Mouse (Mus musculus) frontal cortex, postnatal 10 days (tissue): Measurements from ENCODE around the gene Cdc42bpg.

Experiments used
- DNase-seq, 2 experiments: peaks; one replicate each; pipeline ENCODE4 v3.0.0; 2022; ENCODE audit warnings: low spot score in 2 of 2, mixed read lengths in 1 of 2

The Cdc42bpg gene

DNA sequence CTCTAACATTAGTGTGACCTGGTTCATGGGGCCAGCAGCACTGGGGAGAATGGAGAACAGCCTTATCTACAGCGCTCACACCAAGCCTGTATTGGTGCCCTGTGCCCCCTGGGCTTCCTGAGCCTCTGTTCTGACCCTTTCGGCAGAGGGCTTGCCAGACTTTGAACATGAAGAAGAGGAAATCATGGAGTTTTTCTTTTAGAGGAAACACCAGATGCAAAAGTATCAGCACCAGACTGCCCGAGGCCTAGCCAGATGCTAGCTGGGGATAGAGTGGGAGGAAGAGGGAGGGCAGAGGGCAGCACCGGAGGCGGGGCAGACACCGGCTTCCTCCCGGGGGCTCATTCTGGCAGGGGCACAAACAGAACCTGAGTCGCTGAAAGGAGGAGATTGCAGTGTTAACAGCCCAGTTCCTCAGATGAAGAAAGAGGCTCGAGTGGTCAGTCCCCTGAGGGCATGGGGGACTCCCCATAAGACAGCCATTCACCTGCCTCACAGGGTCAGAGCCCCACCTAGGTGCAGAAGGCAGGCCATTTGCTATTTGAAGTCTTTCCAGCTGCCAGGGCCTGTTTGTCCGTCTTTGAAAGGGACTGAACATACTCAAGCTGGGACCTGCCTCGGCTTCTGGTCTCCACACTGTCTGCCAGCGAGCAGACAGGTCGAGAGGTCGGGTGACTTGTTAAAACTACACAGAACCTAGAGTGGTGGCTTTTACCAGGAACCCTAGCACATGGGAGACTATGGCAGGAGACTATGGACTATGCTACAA, 43.1 kb downstream of the Cdc42bpg start:
- no peak for DNase-seq

DNA sequence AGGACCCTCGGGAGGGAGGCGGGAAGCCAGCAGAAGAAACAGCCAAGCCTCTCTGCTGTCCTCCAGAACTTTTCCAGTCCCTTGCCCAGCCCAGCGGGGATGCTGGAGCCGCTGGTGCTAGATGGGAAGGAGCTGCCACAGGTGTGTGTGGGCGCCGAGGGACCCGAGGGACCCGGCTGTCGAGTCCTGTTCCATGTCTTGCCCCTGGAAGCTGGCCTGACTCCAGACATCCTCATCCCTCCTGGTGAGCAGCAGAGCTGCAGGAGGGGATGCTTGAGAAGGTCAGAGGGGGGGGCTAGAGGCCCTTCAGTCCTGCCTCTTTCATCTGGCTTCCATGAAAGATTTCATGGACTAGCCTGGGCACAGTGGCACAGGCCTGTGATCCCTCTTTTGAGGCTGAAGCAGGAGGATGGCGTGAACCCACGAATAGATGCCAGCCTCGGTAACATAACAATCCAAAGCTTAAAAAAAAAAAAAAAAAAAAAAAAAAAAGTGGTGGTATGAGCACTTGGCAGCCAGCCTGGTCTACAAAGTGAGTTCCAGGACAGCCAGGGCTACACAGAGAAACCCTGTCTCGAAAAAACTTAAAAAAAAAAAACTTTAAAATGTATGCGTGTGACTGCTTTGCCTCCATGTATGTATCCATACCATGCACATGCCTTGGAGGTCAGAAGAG, 45.3 kb downstream of the Cdc42bpg start:
- DNase-seq, result no peak

DNA sequence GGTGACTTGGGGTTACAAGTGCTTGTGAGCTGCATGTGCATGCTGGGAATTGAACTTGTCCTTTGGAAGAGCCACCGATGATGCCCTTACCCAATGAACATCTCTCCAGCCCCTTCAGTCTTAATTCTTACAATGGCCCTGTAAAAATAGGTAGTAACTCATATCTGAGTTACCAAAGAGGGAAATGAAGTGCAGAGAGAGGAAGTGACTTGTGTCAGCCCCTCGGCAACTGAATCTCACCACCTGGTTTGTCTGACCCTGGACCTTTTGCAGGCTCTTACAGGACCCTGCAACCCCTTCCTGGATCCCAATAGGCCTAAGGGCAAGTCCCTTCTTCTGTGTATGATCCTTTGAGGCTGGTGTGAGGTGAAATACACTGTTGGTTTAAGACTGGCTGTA, 45.9 kb downstream of the Cdc42bpg start:
- DNase-seq, result no peak

DNA sequence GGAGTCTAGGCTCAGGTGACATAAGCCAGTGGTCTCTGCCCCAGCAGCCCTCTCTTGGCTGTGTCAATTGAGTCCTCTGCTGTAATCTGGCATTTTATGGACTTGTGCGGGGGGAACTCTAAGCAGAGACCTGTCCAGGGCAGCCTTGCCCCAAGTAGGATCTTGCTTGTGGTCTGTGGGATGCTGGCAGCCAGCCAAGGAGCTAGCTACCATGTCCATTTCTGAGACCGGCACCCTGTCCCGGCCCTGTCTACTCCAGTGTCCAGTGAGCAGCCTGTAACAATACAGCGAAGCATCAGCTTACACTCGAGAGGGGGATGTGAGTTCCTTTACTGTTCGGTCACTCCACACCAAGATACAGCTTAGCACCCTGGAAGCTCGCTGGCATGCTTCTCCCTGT, 47.8 kb downstream of the Cdc42bpg start:
- no peak for DNase-seq

DNA sequence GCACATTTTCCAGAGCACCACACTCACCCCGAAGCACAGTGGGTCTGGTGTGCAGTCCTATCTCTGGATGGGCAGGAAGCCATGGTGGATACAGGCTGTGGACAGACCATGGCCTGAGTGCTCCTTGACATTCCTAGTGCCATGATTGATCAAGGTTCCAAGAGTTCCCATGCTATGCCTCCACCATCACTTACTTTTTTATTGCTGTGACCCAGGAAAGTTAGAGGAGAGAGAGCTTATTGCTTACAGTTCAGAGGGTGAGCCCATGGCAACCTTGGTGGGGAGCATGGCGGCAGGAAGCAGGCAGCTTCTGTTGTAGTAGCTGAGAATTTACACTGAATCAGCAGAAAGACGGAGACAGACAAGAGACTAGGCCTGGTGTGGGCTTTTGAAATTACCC, 55.0 kb downstream of the Cdc42bpg start:
- no peak for DNase-seq

DNA sequence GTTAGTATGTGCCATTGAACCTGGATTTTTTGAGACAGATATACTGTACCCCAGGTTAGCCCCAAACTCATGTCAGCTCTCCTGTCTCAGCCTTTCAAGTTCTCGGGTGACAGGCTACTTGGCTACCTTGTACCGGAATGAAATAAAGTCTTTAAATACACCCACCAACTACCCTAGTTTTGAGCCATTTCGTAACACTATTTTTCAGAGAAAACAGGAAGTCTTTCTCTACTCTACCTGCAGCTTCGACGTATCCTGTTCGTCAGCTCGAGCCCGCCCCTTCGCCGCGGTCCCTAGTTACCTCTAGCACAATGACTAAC, 56.8 kb downstream of the Cdc42bpg start:
- no peak for DNase-seq

DNA sequence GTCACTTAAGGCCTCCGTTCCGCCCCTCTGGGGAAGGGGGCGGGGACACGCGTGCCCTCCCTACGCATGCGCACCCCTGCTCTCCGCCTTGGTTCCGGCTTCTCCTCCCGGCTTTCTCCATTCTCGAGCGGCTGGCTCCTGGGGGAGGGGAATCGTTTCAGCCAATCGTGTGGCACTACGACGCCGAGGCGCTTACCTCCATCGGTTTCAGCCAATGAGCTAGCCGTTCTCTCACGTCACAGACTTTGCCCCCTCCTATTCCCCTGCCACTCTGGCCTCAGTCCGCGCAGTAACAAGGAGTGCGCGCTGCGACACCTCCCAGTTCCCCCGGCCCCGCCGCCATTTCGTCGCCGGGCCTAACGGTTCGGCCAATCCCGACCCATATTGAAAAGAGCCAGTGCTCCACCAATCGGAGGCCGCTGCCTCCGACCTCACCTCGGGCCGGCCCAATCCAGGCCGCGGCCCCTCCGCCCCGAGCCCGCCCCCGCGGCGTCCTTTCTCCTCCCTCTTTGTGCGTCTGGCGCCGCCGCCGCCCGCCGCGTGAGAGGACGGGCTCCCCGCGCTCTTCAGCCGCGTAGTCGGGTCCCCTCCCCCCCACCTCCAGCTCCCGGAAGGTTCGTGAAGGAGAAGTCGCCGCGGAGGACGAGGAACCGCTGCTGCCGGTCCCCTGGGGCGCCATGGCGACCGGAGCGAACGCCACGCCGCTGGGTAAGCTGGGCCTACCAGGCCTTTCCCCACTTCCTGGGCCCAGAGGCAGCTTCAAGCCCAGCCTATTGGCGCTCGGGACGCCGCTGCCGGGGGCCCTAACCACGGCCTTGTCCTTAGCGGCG, 57.4 kb downstream of the Cdc42bpg start, which contains the start of gene Sf1:
Sf1 (plus strand) TSS at position 280 of the 830 bp plus-strand sequence.
- DNase-seq, result peak; percentile 99 to 100

DNA sequence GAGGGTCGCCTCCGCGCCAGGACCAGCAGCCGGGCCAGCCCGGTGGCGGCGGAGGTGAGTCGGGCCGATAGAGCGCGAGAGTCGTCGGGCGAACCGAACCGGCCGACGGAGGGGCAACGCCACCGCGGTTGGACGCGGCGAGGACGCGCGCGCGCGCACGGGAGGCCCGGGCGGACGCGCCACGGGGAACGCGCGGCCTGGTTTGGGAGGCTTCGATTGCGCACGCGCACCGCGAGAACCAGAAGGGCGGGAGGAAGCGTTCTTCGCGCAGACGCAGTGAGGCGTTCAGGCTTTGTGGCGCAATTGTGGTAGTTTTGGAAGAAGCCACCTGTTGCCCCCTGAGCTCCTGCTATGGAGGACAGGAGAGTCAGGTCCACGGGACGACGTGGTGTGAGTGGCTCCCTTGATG, 58.1 kb downstream of the Cdc42bpg start:
- DNase-seq, result peak; percentile 84 to 90

DNA sequence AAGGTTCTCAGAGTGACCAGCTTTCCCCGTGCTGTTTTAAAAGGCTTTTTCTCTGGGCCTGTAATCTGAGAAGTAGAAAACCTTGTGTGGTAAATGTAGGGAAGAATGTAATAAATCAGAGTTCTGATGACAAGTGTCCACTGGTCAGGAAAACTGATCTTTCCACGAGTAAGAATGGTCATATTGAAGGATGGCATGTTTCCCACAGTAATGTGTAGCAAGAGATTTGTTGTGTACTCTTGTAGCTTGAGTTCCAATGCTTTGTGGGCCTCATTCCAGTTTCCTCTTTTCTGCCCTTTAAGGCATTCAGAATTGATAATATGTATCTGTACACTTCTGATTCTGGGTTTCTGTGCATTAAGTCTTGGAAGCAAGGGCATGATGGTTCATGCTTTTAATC, 58.6 kb downstream of the Cdc42bpg start:
- DNase-seq, result no peak

DNA sequence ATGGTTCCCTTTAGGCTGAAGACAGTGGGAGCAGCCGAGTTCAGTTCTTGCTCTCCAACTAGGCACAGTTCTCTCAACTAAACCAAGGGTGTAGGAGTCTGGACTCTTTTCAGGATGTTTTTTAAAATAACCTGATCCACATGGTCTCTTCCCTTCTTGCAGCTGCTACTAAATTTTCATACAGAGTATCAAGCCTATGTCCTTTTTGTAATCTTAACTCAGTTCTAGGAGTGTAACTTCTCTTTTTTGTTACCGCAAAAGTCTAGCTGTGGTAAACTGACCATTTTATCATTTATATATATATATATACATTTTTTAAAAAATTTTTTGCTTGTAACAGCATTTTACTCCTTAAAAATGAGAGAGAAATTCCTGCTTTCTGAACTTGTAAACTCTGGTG, 63.9 kb downstream of the Cdc42bpg start:
- no peak for DNase-seq

DNA sequence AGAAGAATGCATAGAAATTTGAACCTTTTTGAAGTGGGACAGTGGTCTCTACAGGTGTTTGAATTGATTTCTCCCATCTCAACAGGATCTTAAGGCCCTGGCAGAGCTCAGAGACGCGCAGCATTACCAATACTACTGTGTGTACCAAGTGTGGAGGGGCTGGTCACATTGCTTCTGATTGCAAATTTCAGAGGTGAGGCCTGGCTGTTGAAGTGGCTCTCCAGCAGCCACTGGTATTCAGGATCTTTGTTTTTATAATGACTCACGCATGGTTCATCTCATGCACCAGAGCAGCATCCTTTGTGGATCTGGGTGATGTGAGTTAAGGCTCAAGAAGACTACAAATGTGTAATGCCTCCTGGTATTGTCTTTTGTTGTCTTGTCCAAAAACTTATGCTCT, 66.2 kb downstream of the Cdc42bpg start:
- DNase-seq, result no peak

DNA sequence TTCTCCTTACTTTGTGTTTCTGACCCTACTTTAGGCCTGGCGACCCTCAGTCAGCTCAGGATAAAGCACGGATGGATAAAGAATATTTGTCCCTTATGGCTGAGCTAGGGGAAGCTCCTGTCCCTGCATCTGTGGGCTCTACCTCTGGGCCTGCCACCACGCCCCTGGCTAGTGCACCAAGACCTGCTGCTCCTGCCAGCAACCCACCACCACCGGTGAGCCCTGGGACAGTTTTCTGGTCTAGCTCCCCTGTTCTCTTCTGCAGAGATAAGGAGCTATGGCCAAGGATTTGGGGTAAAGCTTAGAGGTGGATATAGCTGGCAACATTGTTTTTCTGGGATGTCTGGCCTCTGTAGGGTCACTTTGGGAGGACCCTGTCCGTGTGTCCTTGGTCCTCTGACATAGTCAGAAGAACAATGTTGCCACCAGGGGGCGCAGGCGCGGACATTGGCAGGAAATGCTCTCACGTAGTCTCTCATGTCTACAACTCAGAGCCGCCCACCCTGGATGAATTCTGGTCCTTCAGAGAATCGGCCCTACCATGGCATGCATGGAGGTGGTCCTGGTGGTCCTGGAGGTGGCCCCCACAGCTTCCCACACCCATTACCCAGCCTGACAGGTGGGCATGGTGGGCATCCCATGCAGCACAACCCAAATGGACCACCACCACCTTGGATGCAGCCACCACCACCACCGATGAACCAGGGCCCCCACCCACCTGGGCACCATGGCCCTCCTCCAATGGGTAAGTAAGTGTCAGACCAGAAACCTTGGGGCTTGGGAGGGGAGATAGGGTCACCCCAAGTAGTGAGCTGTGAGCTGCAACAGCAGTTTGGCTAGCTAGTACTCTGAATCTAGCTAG, 67.5 kb downstream of the Cdc42bpg start:
- peak in 1 of 2 experiments; percentile 76 for DNase-seq

DNA sequence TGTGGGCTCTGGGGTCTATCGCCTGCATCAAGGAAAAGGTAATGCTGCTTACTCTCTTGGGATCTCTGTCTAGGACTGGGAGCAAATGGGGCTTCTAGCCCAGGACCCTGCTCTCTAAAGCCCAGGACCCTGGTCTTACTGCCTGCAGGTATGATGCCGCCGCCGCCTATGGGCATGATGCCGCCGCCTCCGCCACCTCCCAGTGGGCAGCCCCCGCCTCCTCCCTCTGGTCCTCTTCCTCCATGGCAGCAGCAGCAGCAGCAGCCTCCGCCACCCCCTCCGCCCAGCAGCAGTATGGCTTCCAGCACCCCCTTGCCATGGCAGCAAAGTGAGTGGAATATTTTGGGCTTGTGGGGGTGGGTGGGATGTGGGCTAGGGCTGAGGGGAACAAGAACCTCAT, 68.3 kb downstream of the Cdc42bpg start:
- no peak for DNase-seq
